Mouse (Mus musculus) hindbrain, embryonic 15.5 days (tissue): Measurements from ENCODE around the gene Cnfn. TPM values are rescaled to one million over a fixed set of nuclear protein-coding genes. Genes with fewer than 3 reads are reported as not detected.

Source experiments
- ATAC-seq: fragments of 200-750 bp; cut with Nextera tagmentation; 2 replicates; pipeline ENCODE4 v1.8.0; 2017; ENCODE audit warnings: low read depth, moderate number of reproducible peaks, moderate TSS enrichment; ENCODE audit not compliant: low FRiP score
- H3K27ac ChIP-seq: fragments of 300-500 bp; sonication (generic); replicated peaks from 2 replicates; pipeline ENCODE4 v1.5.1; 2015; ENCODE audit warnings: mild to moderate bottlenecking, inconsistent platforms
- H3K27me3 ChIP-seq: fragments of 300-500 bp; sonication (generic); 2 replicates; pipeline ENCODE4 v1.6.1; 2015; ENCODE audit warnings: control low read depth, inconsistent platforms
- H3K36me3 ChIP-seq: fragments of 300-500 bp; sonication (generic); 2 replicates; pipeline ENCODE4 v1.6.1; 2015; ENCODE audit warnings: control low read depth, inconsistent platforms
- H3K4me1 ChIP-seq: fragments of 300-500 bp; sonication (generic); replicated peaks from 2 replicates; pipeline ENCODE4 v1.6.1; 2015; ENCODE audit warnings: control low read depth, inconsistent platforms
- H3K4me2 ChIP-seq: fragments of 300-500 bp; sonication (generic); 2 replicates; pipeline ENCODE4 v1.6.1; 2015; ENCODE audit warnings: moderate library complexity, mild to moderate bottlenecking, inconsistent platforms
- H3K4me3 ChIP-seq: fragments of 300-500 bp; sonication (generic); 2 replicates; pipeline ENCODE4 v1.5.1; 2015; ENCODE audit warnings: mild to moderate bottlenecking, inconsistent platforms
- H3K9ac ChIP-seq: fragments of 300-500 bp; sonication (generic); 2 replicates; pipeline ENCODE4 v1.6.1; 2015; ENCODE audit warnings: inconsistent platforms
- H3K9me3 ChIP-seq: fragments of 300-500 bp; sonication (generic); 2 replicates; pipeline ENCODE4 v1.6.1; 2016; ENCODE audit warnings: control low read depth, inconsistent platforms
- WGBS: fragments of 180-500 bp; shearing (Covaris S2); methylation state at CpG from one replicate; pipeline ENCODE4 v1.1.7; 2015; 5-methylcytosine and 5-hydroxymethylcytosine counted together
- polyA plus RNA-seq: library from polyadenylated mRNA; unstranded; fragments of >200 nt; fragmentation: Nextera tagmentation; extraction: Ambion mirVana; gene quantifications from 2 replicates; pipeline ENCODE4 v1.2.1, GENCODE M21; 2015

Cnfn gene
- polyA plus RNA-seq, 1 experiment from 2014 or later = not detected

DNA sequence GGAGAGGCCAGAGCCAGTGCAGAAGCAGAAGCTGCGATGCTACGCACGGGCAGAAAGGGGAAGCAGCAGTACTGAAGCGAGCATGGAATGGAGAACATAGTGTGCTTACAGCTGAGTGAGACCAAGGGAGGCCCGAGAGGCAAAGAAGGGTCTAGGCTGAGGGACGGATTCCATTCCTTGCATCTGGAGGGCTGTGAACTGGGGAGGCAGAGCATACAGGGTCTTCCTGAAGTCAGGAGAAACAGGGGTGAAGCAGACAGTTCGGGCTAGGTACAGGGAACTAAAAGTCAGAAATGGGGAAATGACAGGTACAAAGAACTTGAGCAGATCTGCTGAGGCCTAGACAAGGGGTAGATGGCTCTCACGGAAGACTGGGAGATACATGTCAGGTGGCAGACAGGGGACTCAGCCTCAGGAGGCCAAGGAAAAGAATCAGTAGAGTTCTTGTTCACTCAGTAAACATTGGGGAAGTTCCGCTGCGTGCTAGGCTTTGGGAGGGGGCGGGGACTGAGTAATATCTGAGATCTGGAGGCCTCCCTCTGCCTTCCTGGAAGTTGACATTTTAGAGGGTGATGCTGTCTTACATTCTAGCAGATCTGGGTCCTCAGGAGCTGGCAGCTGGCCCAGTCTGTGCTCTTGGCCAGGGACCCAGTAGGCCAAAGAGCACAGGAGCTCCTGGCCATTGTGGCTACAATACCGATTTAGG lies 16.5 kb upstream of the Cnfn start:
- H3K36me3 ChIP-seq = peaks cover 47% of the 10 kb centered on the region
- no peak overlapping the region for H3K4me3 ChIP-seq
- no peak overlapping the region for H3K9ac ChIP-seq
- WGBS = 79% methylated on average over 12 of the region's 12 CpGs
- H3K4me2 ChIP-seq = no peak overlapping the region
- no peaks in the 10 kb centered on the region for H3K27me3 ChIP-seq
- peaks cover 16% of the 10 kb centered on the region for H3K4me1 ChIP-seq
- H3K27ac ChIP-seq = peak overlapping the region; percentile 66
- H3K9me3 ChIP-seq = no peaks in the 10 kb centered on the region
- ATAC-seq = no peak

DNA sequence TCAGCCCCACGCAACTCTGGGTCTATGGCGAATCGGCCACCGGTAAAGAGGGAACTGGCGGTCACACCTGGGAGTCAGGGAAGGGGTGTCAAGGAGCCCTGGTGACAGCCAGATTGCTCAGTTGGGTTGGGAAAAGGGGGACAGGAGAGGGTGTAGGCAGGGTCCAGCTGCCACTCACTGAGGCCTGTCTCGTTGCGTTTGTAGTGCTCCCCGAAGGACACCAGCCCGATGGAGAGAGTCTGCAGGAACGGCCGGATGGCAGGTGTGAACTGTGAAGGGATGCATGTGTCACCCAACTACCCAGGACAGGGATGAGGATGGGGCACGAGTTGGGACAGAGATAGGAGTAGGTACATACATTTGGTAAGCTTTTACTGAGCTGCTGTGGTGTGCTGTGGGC lies 15.7 kb upstream of the Cnfn start:
- H3K27ac ChIP-seq = no peak overlapping the region
- no peak overlapping the region for H3K9ac ChIP-seq

DNA sequence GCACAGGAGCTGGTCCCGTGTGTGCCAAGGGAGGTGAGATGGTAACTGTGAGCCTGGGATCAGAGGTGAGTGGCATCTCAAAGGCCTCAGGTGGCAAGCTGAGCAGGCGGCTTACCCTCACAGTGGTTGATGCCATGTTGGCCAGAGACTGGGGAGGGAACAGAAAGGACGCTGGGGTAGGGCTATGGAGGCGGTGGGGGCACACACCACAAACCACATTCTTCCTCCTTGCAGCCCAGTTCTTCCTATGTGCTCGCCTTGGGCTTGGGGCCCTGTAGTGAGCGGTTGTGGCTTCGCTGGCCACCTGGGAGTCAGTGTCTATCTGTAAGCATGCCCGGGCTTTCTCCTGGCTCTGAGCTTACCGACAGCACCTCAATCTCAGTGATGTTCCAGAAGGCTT lies 15.3 kb upstream of the Cnfn start:
- Histone ChIP-seq H3K27ac (no peak overlapping the region), H3K4me3 (no peak overlapping the region), H3K4me1 (peaks cover 9% of the 10 kb centered on the region), H3K4me2 (no peak overlapping the region), H3K9me3 (no peaks in the 10 kb centered on the region), H3K9ac (no peak overlapping the region), H3K36me3 (peaks cover 47% of the 10 kb centered on the region), H3K27me3 (0 out of 2 replicates have a peak, but pooled peaks cover 4% of the 10 kb centered on the region)
- 92% methylated on average over 9 of the region's 9 CpGs for WGBS
- ATAC-seq = no peak

More for the DNA sequence above, 15.7 kb upstream of the Cnfn start:
- no peak overlapping the region for H3K4me3 ChIP-seq
- H3K4me2 ChIP-seq = no peak overlapping the region
- 91% methylated on average over 12 of the region's 12 CpGs for WGBS
- H3K9me3 ChIP-seq = no peaks in the 10 kb centered on the region
- peaks cover 47% of the 10 kb centered on the region for H3K36me3 ChIP-seq
- peaks cover 9% of the 10 kb centered on the region; the same call in 1 of the 2 replicates for H3K4me1 ChIP-seq
- H3K27me3 ChIP-seq = 0 out of 2 replicates have a peak, but pooled peaks cover 4% of the 10 kb centered on the region
- ATAC-seq = no peak

DNA sequence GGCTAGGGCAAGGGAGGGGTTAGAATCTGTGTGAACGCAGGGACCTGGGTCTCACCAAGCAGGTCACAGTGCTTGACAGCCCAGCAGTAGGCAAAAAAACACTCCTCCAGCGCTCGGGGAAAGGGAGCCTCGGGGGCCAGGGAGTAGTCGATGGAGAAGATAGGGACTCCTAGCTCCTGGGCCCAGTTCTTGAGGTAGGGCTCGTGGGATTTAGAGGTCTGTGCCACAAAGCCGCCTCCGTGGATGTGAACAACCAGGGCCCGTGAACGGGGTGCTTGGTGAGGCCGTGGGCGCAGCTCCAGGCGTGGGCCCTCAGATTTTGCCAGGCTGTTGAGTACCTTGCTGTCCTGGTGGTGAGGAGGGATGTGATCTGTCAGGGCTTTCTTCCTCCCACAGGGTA lies 14.8 kb upstream of the Cnfn start:
- Histone ChIP-seq H3K9me3 (no peaks in the 10 kb centered on the region), H3K27me3 (0 out of 2 replicates have a peak, but pooled peaks cover 4% of the 10 kb centered on the region), H3K4me2 (no peak overlapping the region), H3K27ac (no peak overlapping the region), H3K4me1 (peaks cover 13% of the 10 kb centered on the region), H3K36me3 (peaks cover 47% of the 10 kb centered on the region), H3K9ac (no peak overlapping the region), H3K4me3 (no peak overlapping the region)
- no peak for ATAC-seq
- 86% methylated on average over 13 of the region's 13 CpGs for WGBS

DNA sequence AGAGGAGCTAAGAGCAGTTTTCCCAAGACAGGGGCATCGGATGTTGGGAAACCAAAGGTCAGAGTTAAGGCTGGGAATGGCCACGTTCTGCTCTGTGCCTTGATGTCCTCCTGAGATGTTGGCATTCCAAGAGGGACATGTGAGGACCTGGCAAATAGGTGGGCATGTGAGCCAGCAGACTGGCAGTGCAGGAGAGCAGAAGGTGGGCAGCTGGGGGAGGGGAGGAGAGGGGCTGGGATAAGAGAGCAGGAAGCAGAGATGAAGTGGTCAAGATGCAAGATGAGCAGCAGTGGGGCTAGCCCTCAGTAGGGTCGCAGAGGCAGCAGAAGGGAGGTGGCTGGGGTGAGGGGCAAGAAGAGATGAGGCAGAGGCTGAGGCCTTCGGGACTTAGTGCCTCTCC lies 14.4 kb upstream of the Cnfn start:
- WGBS = 86% methylated on average over 4 of the region's 4 CpGs
- H3K36me3 ChIP-seq = peaks cover 47% of the 10 kb centered on the region

DNA sequence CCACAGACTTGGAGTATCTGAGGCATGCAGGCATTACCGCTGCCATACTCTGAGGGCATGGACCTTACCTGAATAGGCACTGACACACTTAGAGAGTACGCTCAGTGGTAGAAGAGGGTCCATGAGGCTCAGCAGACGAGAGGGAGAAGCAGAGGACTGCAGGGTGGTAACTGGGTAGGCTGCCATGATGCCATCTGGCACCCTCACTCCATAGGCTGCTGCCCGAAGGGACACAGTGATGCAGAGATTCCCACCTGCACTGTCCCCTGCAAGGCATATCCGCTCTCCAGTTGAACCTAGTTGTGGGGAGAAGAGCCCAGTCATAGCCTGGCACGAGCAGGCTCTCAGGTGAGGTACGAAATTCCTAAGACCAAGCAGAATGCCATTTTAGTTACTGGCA lies 13.9 kb upstream of the Cnfn start:
- Histone ChIP-seq H3K36me3 (peaks cover 47% of the 10 kb centered on the region), H3K27me3 (0 out of 2 replicates have a peak, but pooled peaks cover 4% of the 10 kb centered on the region), H3K9me3 (no peaks in the 10 kb centered on the region), H3K4me1 (peaks cover 18% of the 10 kb centered on the region), H3K9ac (no peak overlapping the region), H3K4me2 (no peak overlapping the region), H3K4me3 (no peak overlapping the region), H3K27ac (no peak overlapping the region)
- no peak for ATAC-seq
- 90% methylated on average over 7 of the region's 7 CpGs for WGBS

More for the DNA sequence above, 14.4 kb upstream of the Cnfn start:
- Histone ChIP-seq H3K27ac (no peak overlapping the region), H3K9ac (no peak overlapping the region), H3K4me2 (no peak overlapping the region), H3K27me3 (0 out of 2 replicates have a peak, but pooled peaks cover 4% of the 10 kb centered on the region), H3K4me3 (no peak overlapping the region), H3K9me3 (no peaks in the 10 kb centered on the region), H3K4me1 (peaks cover 17% of the 10 kb centered on the region)
- ATAC-seq = no peak

DNA sequence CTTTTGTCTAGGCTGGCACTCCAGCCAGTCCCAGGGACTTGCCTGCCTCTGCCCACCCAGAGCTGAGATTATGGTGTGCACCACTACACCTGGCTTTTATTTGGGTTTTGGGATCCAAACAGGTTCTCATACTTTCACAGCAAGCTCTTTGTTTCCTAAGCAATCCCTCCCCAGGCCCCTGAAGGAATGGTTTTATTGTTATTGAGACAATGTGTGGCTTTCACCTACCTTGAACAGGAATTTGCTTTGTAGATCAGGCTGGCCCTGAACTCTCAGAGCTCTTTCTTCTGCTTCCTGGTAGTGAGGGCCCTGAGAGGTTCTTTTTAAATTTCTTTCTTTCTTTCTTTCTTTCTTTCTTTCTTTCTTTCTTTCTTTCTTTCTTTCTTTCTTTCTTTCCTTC lies 13.0 kb upstream of the Cnfn start:
- Histone ChIP-seq H3K36me3 (peaks cover 40% of the 10 kb centered on the region), H3K9me3 (no peaks in the 10 kb centered on the region), H3K4me1 (peaks cover 19% of the 10 kb centered on the region), H3K4me2 (no peak overlapping the region), H3K4me3 (no peak overlapping the region), H3K27me3 (0 out of 2 replicates have a peak, but pooled peaks cover 4% of the 10 kb centered on the region), H3K9ac (no peak overlapping the region), H3K27ac (no peak overlapping the region)
- ATAC-seq = no peak

DNA sequence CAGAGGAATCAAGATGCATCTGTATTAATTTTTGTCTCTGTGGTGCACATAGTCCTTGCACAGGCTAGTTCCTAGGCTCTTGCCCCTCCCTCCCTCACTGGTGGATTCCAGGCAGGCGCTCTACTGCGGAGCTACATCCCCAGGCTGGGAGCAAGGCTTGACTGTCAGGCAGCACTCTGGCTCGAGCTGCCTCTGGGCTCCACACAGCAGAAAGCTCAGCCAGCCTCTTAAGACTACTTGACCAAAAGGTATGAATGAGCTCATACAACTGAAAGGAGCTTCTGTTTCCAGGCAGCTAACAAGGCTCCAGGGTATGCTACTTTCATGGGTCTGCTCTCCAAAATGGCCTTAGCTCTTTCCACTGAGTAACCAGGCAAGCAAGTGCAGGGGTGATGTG lies 11.8 kb upstream of the Cnfn start:
- H3K4me2 ChIP-seq = no peak overlapping the region
- H3K9me3 ChIP-seq = no peaks in the 10 kb centered on the region
- H3K4me3 ChIP-seq = no peak overlapping the region
- H3K9ac ChIP-seq = no peak overlapping the region
- peaks cover 26% of the 10 kb centered on the region for H3K4me1 ChIP-seq
- 39% methylated on average over 3 of the region's 3 CpGs for WGBS
- H3K27me3 ChIP-seq = 0 out of 2 replicates have a peak, but pooled peaks cover 4% of the 10 kb centered on the region
- H3K27ac ChIP-seq = no peak overlapping the region
- H3K36me3 ChIP-seq = peaks cover 27% of the 10 kb centered on the region
- no peak for ATAC-seq

DNA sequence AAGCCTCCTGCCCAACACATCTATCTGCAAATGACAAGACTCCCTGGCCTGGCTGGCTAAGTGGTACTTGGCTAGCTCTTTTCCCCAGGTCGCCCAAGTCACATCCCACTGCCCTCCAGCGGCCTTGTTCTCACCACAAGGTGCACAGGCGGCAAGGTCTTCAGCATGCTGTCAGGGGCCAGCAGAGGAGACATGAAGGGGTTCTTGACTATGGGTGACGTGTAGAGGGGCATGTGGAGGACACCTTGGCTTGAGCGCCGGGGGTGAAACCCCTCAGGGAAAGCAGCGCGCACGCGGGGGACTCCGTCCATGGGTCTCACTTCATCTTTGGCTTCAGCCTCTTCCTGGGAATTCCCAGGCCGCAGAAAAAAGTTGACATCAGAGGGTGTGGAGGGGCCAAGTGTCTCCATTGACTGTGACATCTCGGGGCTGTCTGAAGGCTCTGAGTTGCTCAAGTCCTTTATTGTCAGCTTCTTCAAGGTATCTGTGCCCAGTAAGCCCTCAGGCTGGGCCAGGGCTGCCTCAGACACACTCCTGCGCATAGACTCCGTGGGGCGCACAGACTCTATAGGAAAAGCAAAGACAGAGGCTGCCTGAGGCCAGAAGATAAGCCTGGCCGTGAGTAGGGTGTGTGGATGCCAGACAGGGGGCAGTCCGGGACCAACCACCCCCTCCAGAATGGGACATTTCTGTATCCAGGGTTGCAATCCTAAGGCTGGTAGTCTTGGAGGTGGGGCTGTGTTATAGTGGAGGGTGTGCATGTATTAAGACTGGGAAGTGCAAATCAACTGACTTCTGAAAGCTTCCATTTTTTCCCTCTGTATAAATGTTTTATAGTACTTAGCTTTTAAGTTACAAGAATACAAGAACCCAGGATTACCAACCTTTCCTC lies 11.1 kb upstream of the Cnfn start:
- WGBS = 65% methylated on average over 18 of the region's 18 CpGs
- no peak overlapping the region for H3K27ac ChIP-seq
- peak overlapping the region; percentile 60 for H3K4me2 ChIP-seq
- H3K27me3 ChIP-seq = 0 out of 2 replicates have a peak, but pooled peaks cover 4% of the 10 kb centered on the region
- ATAC-seq = 0 out of 2 replicates have a peak, but pooled peaks have one; percentile 5
- H3K4me1 ChIP-seq = peaks cover 26% of the 10 kb centered on the region
- H3K36me3 ChIP-seq = peaks cover 26% of the 10 kb centered on the region
- H3K9me3 ChIP-seq = no peaks in the 10 kb centered on the region
- no peak overlapping the region for H3K4me3 ChIP-seq
- H3K9ac ChIP-seq = no peak overlapping the region

DNA sequence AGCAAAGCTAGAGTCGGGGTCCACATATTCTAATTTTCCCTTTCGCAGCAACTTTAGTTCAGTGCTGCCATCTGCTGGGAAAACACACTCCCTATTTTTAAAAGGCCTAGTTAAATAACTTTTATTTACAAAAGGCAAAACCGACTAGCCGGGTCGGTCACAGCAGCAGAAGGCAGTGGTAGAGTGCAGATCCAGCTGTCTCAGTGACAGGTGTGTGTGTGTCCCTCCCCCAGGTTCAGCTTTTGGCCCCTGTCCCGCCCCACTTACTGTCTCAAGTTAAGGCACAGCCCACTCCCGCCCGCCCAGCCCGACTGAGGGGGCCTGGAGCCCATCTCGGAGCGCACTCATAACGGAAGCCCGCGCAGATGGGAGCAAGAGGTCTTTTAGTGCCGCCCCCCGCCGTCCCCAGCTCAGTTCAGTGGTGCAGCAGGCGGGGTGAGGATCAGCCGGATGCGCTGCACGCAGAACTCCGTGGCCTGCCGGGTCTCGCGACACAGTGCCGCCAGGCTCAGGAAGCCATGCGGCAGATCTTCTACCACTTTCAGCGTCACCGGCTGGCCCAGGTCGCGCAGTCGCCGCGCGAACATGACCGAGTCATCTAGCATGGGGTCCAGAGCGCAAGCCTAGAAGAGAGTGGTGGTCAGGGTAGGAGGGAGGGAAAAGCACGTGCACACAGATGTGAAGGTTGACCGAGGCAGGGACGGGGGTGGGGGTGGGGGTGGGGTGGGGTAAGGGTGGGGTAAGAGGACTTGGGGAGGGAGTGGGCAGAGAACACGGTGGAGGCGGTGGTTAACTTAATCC lies 10.2 kb upstream of the Cnfn start:
- Histone ChIP-seq H3K27me3 (0 out of 2 replicates have a peak, but pooled peaks cover 4% of the 10 kb centered on the region), H3K36me3 (peaks cover 22% of the 10 kb centered on the region), H3K27ac (no peak overlapping the region), H3K4me2 (peak overlapping the region; percentile 60), H3K9me3 (no peaks in the 10 kb centered on the region), H3K4me1 (peaks cover 26% of the 10 kb centered on the region), H3K4me3 (peak overlapping the region; percentile 28), H3K9ac (peak overlapping the region; percentile 41; the same call in 1 of the 2 replicates)
- 0 out of 2 replicates have a peak, but pooled peaks have one; percentile 5 for ATAC-seq
- WGBS = 5% methylated on average over 42 of the region's 42 CpGs
